Mouse (Mus musculus) ES-E14 (cell line): ENCODE results near the gene C530008M17Rik.

ENCODE experiments used
- CHD2 ChIP-seq: IDR thresholded peaks from 2 replicates; pipeline ENCODE4 v1.6.1; 2014; ENCODE audit warnings: mild to moderate bottlenecking, low read depth, low read length, inconsistent platforms
- HCFC1 ChIP-seq: IDR thresholded peaks from 2 replicates; pipeline ENCODE4 v1.6.1; 2012; ENCODE audit warnings: low read length, inconsistent platforms, borderline replicate concordance; ENCODE audit not compliant: insufficient read depth
- ZC3H11A ChIP-seq: IDR thresholded peaks from 2 replicates; pipeline ENCODE4 v1.6.1; 2012; ENCODE audit warnings: low read depth, mild to moderate bottlenecking, inconsistent platforms, low read length, borderline replicate concordance

GRCm38 (mm10) chr5:76657245-76658083 lies 1.2 kb downstream of the C530008M17Rik start:
- TF ChIP-seq HCFC1 (no peak), ZC3H11A (no peak), CHD2 (no peak)
